Mouse (Mus musculus) cerebellum, adult 8-10 months (tissue): Measurements from ENCODE around the gene Slc25a29.
A peak's percentile ranks its signal among the peaks of the same experiment; 100 is the strongest.
"Not testable (repeated sequence)": the region's sequence is repeated elsewhere in the genome, so short reads cannot be mapped to it uniquely, and the experiment has no call there.

Experiments
- DNase-seq: peaks from one replicate; pipeline ENCODE4 v3.0.0; 2022

Gene Slc25a29

DNA sequence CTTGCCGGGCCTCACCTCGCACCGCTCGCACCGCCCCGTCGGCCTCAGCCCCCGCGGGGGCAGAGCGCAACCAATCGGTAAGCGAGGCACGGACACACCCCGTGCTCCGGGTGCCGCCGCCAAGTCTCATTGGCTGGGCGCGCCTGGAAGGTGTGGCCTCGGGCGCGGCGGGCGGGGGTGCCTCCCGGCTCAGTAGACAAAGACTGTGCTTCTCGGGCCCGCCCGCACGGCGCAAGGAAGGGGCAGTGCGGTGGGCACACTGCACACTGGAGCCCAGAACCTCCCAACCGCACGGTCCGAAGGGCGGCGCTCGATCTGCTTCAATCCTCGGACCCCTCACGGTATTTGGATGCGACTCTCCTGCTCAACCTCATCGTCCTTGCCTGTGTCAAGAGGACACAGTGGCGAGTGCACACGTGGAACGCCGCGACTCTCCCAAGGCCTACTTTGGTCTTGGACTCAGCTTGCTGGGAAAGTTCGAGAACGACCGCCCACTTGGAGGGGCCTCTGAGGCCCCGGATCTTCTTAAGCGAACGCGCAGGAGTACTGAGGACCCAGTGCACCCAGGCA, at the start of gene Slc25a29, which contains the start of gene Slc25a47:
Gene Slc25a29, minus strand, starts transcription at position 44 of the 570 bp plus-strand sequence.
Gene Slc25a47, plus strand, starts transcription at position 207 of the 570 bp plus-strand sequence.
- peak; percentile 97 for DNase-seq

DNA sequence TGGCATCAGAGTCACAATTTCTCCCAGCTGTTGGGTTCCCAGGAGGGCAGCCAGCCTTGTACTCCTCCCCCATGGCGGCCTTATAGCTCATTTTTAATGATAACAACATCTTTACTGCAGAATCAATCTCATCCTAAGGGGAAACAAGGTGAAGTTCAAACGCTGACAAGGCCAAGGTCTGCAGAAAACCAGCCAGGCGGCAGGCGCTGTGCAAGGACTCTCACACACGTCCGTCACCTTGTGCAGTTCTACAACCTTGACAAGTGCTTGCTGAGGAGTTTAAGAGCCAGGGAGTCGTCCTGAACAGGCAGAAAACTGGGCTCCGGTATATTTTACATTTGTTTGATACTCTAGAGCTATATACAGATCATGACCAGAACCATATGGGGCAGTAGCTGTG, 47.1 kb upstream of the Slc25a29 start:
- no peak for DNase-seq

GRCm38 (mm10) chr12:108881192-108881591, 45.5 kb upstream of the Slc25a29 start:
- no peak for DNase-seq

GRCm38 (mm10) chr12:108880606-108881005, 44.9 kb upstream of the Slc25a29 start:
- no peak for DNase-seq

DNA sequence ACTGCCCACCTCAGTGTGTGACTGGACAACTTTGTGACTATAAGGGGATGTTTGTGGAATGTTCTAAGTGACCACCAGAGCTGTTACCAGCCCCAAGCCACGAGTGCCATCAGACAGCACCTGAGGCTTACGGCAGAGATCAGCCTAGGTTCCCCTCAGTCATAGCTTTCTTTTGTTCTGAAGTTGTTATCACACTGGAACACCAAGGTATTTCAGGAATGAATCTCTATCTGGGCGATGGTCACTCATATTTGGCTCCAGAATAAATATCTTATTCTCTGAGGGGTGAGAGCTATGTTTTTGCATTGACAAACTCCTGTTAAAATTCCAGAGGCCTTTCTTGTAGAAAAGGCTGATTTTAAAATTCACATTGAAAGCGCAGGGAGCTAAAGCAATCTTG, 43.5 kb upstream of the Slc25a29 start:
- no peak for DNase-seq

DNA sequence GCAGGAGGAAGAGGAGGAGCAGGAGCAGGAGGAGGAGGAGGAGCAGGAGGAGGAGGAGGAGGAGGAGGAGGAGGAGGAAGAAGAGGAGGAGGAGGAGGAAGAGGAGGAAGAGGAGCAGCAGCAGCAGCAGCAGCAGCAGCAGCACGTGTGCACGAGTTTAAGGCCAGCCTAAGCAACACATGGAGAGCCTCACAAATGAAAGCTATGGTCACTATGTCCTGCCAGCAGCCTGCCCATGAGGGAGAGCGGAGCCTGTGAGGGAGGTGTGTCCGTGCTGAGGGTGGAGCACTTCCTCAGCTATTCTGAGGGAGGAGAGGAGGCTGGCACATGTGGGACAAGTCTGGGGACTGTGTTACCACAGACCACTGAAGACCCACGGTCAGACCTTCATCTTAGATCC, 37.4 kb upstream of the Slc25a29 start:
- DNase-seq, result no peak

GRCm38 (mm10) chr12:108869575-108869974, 33.9 kb upstream of the Slc25a29 start:
- no peak for DNase-seq

DNA sequence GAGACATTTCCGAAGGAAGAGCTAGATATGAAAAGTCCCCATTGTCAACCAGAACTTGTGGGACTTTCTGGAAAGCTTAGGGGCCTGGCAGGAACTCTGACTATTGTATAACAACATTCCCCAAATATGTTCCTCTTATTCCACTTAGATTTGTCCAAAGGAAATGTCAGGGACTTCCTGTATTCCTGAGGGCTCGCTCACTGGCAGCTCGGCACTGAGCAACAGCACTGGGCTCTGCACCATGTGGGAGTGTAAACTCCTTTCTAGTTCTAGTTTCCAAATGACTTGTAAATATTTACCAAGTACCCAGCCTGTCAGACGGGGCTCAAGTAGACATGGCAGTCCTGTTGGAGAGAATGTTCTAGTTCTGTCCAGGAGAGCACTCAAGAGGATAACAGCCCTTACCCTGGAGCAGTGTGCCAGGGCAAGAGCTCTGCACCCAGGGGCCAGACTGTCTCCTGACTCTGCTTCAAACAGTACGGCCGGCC, 29.4 kb upstream of the Slc25a29 start:
- DNase-seq, result no peak

GRCm38 (mm10) chr12:108858486-108858885, 22.8 kb upstream of the Slc25a29 start:
- DNase-seq, result no peak

- no peak for DNase-seq
These were observed 22.0 kb upstream of the Slc25a29 start for GRCm38 (mm10) chr12:108857589-108858184.

GRCm38 (mm10) chr12:108857109-108857508, 21.4 kb upstream of the Slc25a29 start:
- DNase-seq, result no peak

GRCm38 (mm10) chr12:108856186-108856585, 20.5 kb upstream of the Slc25a29 start:
- no peak for DNase-seq

DNA sequence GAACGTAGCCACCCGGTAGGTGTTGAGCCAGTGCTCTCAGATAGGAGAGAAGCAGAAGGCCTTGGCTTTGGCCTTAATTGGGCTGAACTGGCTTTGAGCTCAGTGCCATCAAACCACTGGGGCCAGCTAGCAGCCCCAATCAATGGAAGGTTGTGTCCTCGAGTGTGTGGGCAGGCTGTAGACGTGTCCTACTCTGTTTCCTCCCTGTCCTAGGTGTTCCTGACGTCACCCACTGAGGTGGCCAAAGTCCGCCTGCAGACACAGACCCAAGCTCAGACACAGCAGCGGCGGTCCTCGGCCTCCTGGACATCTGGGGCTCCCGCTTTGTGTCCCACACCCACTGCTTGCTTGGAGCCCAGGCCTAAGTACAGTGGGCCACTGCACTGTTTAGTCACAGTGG, 19.4 kb upstream of the Slc25a29 start:
- DNase-seq, result no peak

DNA sequence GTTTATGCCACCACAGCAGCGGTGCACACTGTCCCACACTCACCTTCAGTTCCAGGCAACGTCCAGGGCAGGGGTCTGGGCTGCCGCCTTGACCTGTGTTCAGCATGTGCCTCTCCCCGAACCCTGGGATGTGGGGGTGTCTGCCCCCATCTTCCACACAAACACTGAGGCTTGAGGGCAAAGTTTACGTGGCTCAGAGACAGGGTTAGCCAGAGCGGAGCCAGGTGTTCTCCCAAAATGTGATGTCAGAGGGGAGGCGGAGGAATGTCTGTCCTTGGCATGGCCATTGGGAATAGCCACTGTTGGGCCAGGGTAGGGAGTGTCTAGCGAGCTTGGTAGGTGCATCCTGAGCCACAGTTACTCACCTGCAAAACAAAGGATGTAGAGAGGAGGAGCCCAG, 17.1 kb upstream of the Slc25a29 start:
- no peak for DNase-seq

- no peak for DNase-seq
These were observed 15.2 kb upstream of the Slc25a29 start for GRCm38 (mm10) chr12:108850886-108851285.

DNA sequence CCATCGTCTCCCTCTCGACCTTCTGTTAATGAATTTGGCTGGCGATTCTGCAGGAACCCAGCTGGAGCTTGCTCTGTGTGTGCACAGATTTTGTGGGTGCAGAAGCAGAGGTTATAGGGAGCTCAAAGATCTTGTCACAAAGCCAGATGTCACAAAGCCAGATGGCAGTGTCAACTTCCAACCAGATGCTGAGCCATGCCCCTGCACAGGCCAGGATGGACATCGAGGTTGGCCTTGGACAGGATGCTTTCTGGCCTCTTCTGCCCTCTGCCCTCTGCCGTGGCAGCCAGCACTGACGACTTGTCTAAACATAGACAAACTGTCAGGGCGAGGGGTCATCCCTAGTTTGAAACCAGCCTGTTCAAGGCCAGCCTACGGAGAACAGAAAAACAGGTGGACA, 14.4 kb upstream of the Slc25a29 start:
- no peak for DNase-seq

DNA sequence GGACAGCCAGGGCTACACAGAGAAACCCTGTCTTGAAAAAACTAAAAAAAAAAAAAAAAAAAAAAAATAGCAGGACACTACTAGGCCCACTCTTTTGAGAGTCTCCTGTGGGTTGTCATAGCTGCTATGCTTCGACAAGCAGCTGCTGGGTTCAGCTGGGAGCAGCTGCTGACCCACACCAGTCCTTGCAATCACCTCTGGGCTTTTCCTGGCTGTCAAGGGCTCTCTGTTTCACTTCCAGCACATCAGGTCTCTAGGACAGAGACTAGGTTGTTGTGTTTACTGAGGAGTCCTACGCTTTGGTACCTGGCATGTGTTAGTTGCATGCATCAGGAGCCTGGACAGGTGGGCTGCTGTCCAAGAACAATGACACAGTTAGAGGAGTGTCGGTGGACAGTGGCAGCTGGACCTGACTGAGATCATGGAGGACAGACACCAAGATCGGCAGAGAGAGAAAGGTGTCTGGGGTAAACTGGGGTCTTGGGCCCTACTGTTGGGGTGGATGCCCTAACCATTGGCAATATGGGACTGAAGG, 13.9 kb upstream of the Slc25a29 start:
- DNase-seq, result no peak

DNA sequence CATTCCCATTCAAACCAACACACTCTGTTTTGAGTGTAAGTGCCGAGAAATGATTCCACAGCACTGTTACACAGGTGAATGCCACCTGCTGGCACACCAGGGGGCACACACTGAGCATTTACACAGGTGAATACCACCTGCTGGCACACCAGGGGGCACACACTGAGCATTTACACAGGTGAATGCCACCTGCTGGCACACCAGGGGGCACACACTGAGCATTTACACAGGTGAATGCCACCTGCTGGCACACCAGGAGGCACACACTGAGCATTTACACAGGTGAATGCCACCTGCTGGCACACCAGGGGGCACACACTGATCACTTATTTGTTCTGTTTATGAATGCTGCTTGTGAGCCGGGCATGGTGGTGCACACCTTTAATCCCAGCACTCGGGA, 12.3 kb upstream of the Slc25a29 start:
- not testable (repeated sequence) for DNase-seq

DNA sequence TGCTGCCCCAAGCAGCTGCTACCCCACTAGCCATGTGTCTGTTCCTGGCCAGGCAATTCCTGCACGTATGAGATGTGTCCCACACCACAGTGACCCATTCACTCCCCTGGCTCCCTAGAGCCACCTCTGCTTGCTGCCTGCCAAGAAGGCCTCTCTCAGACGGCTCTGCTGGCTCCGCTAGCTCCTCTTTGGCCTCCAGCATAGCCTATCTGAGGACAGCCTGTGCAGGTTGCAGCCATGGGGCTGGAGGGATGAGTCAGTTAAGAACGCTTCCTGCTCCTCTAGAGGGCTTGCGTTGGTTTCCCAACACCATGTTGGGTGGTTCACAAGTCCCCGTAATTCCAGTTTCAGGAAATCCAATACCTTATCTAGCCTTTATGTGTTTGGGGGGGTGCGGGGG, 7.0 kb upstream of the Slc25a29 start:
- no peak for DNase-seq

GRCm38 (mm10) chr12:108841181-108841580, 5.5 kb upstream of the Slc25a29 start:
- DNase-seq, result no peak

- no peak for DNase-seq
These were observed 1.0 kb upstream of the Slc25a29 start for GRCm38 (mm10) chr12:108836722-108837121.

GRCm38 (mm10) chr12:108835208-108835839, 359 bp downstream of the Slc25a29 start:
- no peak for DNase-seq

DNA sequence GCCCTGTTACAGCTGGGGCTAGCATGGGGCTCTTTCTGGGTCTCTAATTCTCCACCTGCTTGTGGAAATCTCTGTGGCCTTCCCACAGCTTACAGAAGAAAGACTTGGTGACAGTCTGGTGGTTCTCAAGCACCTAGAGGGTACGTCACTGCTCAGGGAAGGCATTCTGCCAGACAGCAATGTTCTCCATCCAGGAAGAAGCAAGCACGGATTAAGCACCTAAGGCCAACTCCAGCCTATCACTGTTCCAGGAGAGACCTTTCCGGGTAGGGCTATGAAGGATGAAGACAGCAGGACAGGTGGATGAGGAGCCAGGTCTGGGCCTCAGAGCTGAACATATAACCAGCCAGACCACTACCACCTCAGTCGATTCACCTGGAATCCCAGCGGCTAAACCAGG, 897 bp downstream of the Slc25a29 start:
- peak; percentile 52 for DNase-seq

- peak; percentile 33 for DNase-seq
These were observed 1.3 kb downstream of the Slc25a29 start for GRCm38 (mm10) chr12:108834337-108834736.
